Mouse (Mus musculus) midbrain, embryonic 15.5 days (tissue): Measurements from ENCODE around the gene Hadhb. TPM values are rescaled to one million over a fixed set of nuclear protein-coding genes. Genes with fewer than 3 reads are reported as not detected.

Experiments used
- ATAC-seq: fragments of 200-750 bp; cut with Nextera tagmentation; replicated peaks from 2 replicates; pipeline ENCODE4 v1.8.0; 2017; ENCODE audit warnings: moderate TSS enrichment
- H3K27ac ChIP-seq: fragments of 300-500 bp; sonication (generic); 2 replicates; pipeline ENCODE4 v1.5.1; 2015; ENCODE audit warnings: mild to moderate bottlenecking, inconsistent platforms
- H3K27me3 ChIP-seq: fragments of 300-500 bp; sonication (generic); replicated peaks from 2 replicates; pipeline ENCODE4 v1.6.1; 2015; ENCODE audit warnings: inconsistent platforms
- H3K36me3 ChIP-seq: fragments of 300-500 bp; sonication (generic); replicated peaks from 2 replicates; pipeline ENCODE4 v1.6.1; 2015; ENCODE audit warnings: inconsistent platforms
- H3K4me1 ChIP-seq: fragments of 300-500 bp; sonication (generic); 2 replicates; pipeline ENCODE4 v1.6.1; 2015; ENCODE audit warnings: inconsistent platforms
- H3K4me2 ChIP-seq: fragments of 300-500 bp; sonication (generic); 2 replicates; pipeline ENCODE4 v1.6.1; 2015; ENCODE audit warnings: inconsistent platforms, mild to moderate bottlenecking, moderate library complexity
- H3K4me3 ChIP-seq: fragments of 300-500 bp; sonication (generic); 2 replicates; pipeline ENCODE4 v1.5.1; 2015; ENCODE audit warnings: mild to moderate bottlenecking, inconsistent platforms
- H3K9ac ChIP-seq: fragments of 300-500 bp; sonication (generic); 2 replicates; pipeline ENCODE4 v1.6.1; 2015; ENCODE audit warnings: mild to moderate bottlenecking, inconsistent platforms
- H3K9me3 ChIP-seq: fragments of 300-500 bp; sonication (generic); 2 replicates; pipeline ENCODE4 v1.6.1; 2016; ENCODE audit warnings: inconsistent platforms
- WGBS: fragments of 180-500 bp; shearing (Covaris S2); methylation state at CpG from one replicate; pipeline ENCODE4 v1.1.7; 2015; ENCODE audit warnings: mixed read lengths; 5-methylcytosine and 5-hydroxymethylcytosine counted together
- polyA plus RNA-seq: library from polyadenylated mRNA; unstranded; fragments of >200 nt; fragmentation: Nextera tagmentation; extraction: Ambion mirVana; gene quantifications from 2 replicates; pipeline ENCODE4 v1.2.1, GENCODE M21; 2015

Gene Hadhb
- polyA plus RNA-seq, 1 experiment from 2014 or later = 49.6 TPM

DNA sequence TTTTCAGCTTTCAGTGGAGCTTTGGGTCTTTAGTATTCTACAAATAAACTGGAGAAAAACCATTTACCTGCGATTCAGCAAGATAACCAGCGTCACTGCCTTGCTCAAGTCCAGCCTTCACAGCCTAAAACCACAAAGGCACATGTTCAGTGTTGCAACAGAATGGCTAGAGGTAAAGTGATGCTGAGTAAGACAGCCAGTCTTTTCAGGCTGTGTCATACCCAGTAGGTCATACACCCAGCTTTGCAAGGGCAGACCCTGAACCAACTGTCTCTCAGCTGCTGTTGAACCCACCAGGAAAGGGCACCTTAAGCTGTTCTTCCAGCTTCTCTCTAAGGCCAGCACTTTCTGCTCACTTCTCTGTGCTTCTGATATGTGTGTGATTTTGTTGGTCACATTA, 22.9 kb upstream of the Hadhb start:
- Histone ChIP-seq H3K36me3 (peaks cover 63% of the 10 kb centered on the region), H3K27me3 (no peaks in the 10 kb centered on the region), H3K4me3 (no peak overlapping the region), H3K27ac (no peak overlapping the region), H3K9me3 (no peaks in the 10 kb centered on the region), H3K4me1 (no peaks in the 10 kb centered on the region), H3K4me2 (no peak overlapping the region), H3K9ac (no peak overlapping the region)
- ATAC-seq = no peak
- WGBS = 97% methylated on average over 2 of the region's 2 CpGs

DNA sequence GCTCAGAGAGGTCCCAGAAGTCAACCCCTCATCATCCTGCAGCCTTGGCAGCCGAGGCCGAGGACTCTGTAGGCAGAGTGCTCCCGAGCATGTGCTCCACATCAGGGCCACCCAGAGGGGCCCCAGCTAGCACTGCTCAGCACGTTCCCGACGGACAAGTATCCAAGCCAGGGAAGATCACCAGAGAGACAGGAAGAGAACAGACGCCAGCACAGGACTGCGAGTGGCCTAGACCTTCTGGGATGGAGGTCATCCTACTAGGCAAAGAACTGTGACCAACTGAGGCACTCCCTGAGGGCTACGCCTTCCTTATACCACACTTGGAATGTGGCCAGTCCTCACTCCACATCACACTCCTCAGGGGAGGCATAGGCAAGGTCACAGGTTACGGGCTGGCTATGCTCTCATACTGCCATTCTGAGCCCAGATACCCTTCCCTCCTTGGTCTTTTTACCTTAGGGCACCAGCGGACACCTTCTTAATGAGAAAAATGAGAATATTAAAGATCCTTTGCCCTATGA, 19.3 kb upstream of the Hadhb start:
- H3K36me3 ChIP-seq = peaks cover 53% of the 10 kb centered on the region

DNA sequence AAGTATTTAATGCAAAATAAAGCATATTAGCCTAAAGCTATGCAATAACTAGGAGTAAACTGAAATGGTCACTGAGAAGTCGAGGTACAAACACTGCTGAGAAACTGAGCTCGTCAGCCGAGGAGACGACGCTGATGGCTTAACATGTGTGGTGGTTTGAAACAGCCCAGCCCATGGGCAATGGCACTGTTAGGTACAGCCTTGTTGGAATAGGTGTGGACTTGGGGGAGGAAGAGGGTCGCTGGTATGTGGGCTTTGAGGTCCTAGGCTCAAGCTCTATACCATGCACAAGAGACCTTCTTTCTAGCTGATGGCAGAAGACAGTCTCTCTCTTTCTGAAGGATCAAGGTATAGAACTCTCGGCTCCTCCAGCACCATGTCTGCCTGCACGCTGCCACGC, 17.8 kb upstream of the Hadhb start:
- no peak overlapping the region for H3K27ac ChIP-seq
- no peaks in the 10 kb centered on the region for H3K27me3 ChIP-seq
- H3K36me3 ChIP-seq = peaks cover 48% of the 10 kb centered on the region
- WGBS = 94% methylated on average over 9 of the region's 9 CpGs
- no peak overlapping the region for H3K4me3 ChIP-seq
- ATAC-seq = no peak
- no peak overlapping the region for H3K9ac ChIP-seq
- no peaks in the 10 kb centered on the region for H3K9me3 ChIP-seq
- H3K4me2 ChIP-seq = no peak overlapping the region
- H3K4me1 ChIP-seq = no peaks in the 10 kb centered on the region

More for the DNA sequence above, 19.3 kb upstream of the Hadhb start:
- Histone ChIP-seq H3K4me3 (no peak overlapping the region), H3K9me3 (no peaks in the 10 kb centered on the region), H3K27me3 (no peaks in the 10 kb centered on the region), H3K4me1 (no peaks in the 10 kb centered on the region), H3K9ac (no peak overlapping the region), H3K27ac (no peak overlapping the region), H3K4me2 (no peak overlapping the region)
- WGBS = 92% methylated on average over 11 of the region's 11 CpGs
- ATAC-seq = no peak

DNA sequence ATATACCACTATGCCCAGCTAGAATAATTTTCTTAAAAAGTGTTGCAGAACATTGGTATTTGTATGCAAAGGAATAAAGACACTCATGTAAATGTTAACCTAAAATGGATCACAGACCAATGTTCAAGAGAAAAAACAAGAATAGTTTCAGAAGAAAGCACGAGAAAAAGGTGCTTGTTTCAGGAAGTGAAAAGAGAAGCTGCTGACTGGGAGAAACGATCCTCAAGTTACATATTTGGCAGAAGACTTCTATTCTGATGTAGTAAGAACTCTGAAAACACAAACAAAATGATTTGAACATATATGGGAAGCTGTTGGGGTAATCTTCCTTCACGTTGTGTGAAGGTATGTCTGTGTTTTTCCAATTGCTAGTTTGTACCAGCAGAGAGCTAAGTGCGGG, 16.9 kb upstream of the Hadhb start:
- 93% methylated on average over 4 of the region's 4 CpGs for WGBS
- peaks cover 52% of the 10 kb centered on the region for H3K36me3 ChIP-seq
- H3K27ac ChIP-seq = no peak overlapping the region
- no peaks in the 10 kb centered on the region for H3K4me1 ChIP-seq
- H3K4me3 ChIP-seq = no peak overlapping the region
- no peak overlapping the region for H3K4me2 ChIP-seq
- no peak for ATAC-seq
- no peaks in the 10 kb centered on the region for H3K9me3 ChIP-seq
- H3K27me3 ChIP-seq = no peaks in the 10 kb centered on the region
- no peak overlapping the region for H3K9ac ChIP-seq

DNA sequence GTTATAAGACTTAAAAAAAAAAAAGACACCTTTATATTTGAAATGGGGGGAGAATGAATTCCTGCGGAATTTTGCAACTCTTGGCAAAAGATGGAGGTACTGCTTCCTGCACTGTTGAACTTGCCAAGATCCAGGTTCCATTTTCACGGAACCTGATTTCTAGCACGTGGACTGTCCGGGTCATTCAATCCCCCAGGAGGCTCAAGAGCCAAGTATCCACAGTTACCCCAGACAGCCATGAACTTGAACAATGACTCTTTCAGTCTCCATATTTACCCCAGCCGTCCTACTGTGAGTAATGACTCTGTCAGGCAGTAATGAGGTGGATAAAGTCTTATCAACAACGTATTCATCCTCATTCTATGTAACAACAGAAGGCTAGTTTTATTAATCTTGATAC, 8.5 kb upstream of the Hadhb start:
- H3K9me3 ChIP-seq = no peaks in the 10 kb centered on the region
- H3K4me3 ChIP-seq = no peak overlapping the region
- H3K4me1 ChIP-seq = no peaks in the 10 kb centered on the region
- peaks cover 39% of the 10 kb centered on the region for H3K36me3 ChIP-seq
- WGBS = 92% methylated on average over 6 of the region's 6 CpGs
- ATAC-seq = no peak
- H3K27ac ChIP-seq = no peak overlapping the region
- no peak overlapping the region for H3K4me2 ChIP-seq
- H3K9ac ChIP-seq = no peak overlapping the region
- no peaks in the 10 kb centered on the region for H3K27me3 ChIP-seq

DNA sequence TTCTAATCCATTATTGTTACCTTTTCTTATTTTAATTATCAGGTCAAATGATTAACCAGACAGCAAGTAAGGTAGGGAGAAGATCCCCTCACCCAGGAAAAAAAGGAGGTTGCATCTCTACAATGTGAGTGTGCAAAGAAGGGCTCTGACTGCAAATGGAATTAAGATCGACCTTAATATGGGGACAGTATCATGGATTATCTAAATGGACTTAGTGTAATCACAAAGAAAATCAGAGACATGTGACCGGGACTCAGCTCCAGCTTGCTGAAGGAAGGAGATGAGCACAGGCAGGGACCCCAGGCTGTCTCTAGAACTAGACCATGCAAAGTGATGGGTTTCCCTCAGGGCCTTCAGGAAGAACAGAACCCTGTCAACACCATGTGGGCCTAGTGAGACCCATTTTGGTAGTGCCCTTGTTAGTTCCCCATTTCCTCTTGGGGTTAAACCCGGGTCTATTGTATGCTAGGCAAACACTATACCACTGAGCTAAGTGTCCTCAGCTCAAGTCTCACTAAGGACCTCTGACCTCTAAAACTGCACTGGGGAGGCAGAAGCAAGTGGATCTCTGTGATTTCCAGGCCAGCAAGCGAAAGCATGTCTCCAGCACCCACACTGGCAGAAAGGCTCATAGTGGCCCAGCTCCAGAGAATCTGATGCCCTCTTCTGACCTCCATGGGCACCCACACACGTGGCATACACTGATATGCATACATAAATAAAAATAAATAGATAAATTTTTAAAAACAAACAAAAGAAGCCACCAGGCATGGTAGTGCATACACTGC, 6.7 kb upstream of the Hadhb start:
- Histone ChIP-seq H3K4me1 (peaks cover 2% of the 10 kb centered on the region), H3K27ac (no peak overlapping the region), H3K27me3 (no peaks in the 10 kb centered on the region), H3K9ac (no peak overlapping the region), H3K4me3 (no peak overlapping the region), H3K9me3 (no peaks in the 10 kb centered on the region), H3K4me2 (no peak overlapping the region), H3K36me3 (peaks cover 27% of the 10 kb centered on the region)
- 87% methylated on average over 5 of the region's 5 CpGs for WGBS
- no peak for ATAC-seq

DNA sequence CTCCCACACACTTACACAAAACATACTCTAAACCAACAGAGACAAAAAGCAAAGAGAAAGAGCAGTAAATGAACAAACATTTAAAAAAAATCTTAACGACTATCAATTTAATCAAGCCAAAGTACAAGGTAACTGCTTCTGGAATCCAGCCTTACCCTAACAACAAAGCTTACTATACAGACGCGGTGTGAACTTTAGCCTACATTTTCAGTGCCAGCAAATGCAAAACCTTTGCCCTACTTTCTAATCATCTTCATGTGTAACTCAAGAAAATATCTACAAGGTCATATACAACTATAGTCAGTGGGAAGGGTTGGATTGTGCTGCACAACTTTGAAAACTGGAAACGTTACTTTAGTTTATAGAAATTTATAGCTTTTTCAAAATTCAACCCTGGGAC, 3.0 kb upstream of the Hadhb start:
- Histone ChIP-seq H3K27me3 (no peaks in the 10 kb centered on the region), H3K9ac (no peak overlapping the region), H3K4me1 (peaks cover 23% of the 10 kb centered on the region), H3K9me3 (no peaks in the 10 kb centered on the region), H3K36me3 (no peaks in the 10 kb centered on the region), H3K4me3 (no peak overlapping the region), H3K27ac (no peak overlapping the region), H3K4me2 (no peak overlapping the region)
- 76% methylated on average over 4 of the region's 4 CpGs for WGBS
- no peak for ATAC-seq

DNA sequence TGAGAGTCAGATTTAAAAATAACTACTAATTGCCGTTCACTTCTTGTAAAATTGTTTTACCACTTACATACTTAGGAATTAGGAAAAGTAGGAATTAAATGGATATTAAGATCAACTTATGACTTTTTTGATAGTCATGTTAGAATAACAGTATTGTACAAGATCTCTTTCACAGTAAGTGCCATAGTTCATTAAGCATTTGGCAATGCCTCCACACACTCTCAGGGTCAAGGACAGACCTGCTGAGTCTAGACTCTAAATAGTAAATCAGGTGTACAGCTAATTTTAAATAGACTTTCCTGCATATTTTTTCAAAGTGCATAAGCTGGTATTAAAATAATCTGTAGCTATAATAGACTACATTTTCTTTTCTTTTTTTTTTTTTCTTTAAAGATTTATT, 2.6 kb upstream of the Hadhb start:
- no peaks in the 10 kb centered on the region for H3K36me3 ChIP-seq

DNA sequence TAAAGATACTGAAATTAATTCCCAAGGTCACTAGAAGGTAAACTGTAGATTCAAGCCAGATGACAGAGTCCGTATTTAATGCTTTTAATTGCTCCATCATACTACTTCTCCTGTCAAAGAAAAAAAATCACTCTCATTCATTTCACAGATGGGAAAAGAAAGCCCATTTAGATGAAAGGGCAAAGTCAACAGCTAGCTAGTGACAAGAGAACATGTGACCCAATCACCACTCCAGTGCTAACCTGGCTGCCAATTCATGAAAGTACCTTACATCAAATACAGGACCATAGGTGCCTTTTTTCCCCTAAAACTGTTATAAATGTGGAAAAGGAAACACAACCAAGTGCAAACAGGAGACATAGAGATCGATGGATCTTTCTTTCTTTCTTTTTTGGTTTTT, 1.8 kb upstream of the Hadhb start:
- H3K4me3 ChIP-seq = no peak overlapping the region
- WGBS = 83% methylated on average over 2 of the region's 2 CpGs
- H3K36me3 ChIP-seq = no peaks in the 10 kb centered on the region
- peaks cover 23% of the 10 kb centered on the region for H3K4me1 ChIP-seq
- H3K9me3 ChIP-seq = no peaks in the 10 kb centered on the region
- ATAC-seq = no peak
- no peak overlapping the region for H3K27ac ChIP-seq
- H3K4me2 ChIP-seq = no peak overlapping the region; the same call in 1 of the 2 replicates
- no peaks in the 10 kb centered on the region for H3K27me3 ChIP-seq
- no peak overlapping the region for H3K9ac ChIP-seq

More for the DNA sequence above, 2.6 kb upstream of the Hadhb start:
- Histone ChIP-seq H3K27me3 (no peaks in the 10 kb centered on the region), H3K4me1 (peaks cover 23% of the 10 kb centered on the region), H3K9me3 (no peaks in the 10 kb centered on the region), H3K4me2 (no peak overlapping the region), H3K4me3 (no peak overlapping the region), H3K9ac (no peak overlapping the region), H3K27ac (no peak overlapping the region)
- WGBS = 90% methylated on average over 1 of the region's 1 CpGs
- ATAC-seq = no peak

DNA sequence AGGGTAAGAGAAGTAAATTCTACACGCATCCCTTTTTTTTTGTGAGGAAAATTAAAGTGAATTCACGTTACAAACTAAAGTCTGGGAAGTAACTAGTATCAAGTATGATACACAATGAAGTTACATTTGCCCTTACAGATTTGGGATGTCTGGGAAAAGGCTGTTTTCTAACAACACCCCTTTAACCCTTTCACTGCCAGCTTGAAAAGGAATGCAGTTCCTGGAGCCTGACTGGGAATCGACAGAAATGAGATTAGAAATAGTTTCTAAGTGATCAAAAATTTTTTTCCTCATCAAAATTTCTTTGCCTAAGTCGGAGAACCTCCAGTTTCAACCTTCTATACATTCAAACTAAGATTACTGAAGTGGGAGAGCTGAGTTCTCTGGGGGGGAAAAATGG, 1.0 kb upstream of the Hadhb start:
- Histone ChIP-seq H3K36me3 (no peaks in the 10 kb centered on the region), H3K9ac (peak overlapping the region; percentile 85), H3K27ac (no peak overlapping the region), H3K4me1 (peaks cover 23% of the 10 kb centered on the region), H3K4me2 (peak overlapping the region; percentile 80), H3K27me3 (no peaks in the 10 kb centered on the region), H3K9me3 (no peaks in the 10 kb centered on the region), H3K4me3 (peak overlapping the region; percentile 93)
- ATAC-seq = no peak
- 20% methylated on average over 4 of the region's 4 CpGs for WGBS

DNA sequence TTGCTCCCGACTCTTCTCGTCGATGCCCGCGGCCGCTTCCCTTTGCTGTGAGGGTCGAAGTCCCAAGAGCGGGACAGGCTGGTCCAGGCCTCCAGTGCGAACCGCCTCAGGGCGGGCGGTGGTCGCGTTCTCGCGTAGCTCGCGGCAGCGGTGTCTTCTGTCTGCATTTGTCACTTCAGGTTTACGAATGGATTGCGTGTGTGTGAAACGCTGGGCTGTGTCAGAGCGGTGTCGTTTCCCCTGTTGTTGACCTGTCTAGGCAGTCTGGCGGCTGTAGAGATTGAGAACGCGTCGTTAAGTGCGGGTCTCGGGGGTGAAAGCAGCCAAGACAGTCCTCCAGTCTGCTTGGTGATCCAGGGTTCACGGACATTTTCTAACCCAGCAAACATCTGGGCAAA, 346 bp downstream of the Hadhb start:
- Histone ChIP-seq H3K4me2 (peak overlapping the region; percentile 80), H3K4me1 (peaks cover 23% of the 10 kb centered on the region), H3K36me3 (no peaks in the 10 kb centered on the region), H3K27me3 (no peaks in the 10 kb centered on the region), H3K9me3 (no peaks in the 10 kb centered on the region), H3K27ac (peak overlapping the region; percentile 91), H3K9ac (peak overlapping the region; percentile 85), H3K4me3 (peak overlapping the region; percentile 93)
- peak; percentile 82 for ATAC-seq
- WGBS = 0% methylated on average over 31 of the region's 31 CpGs

DNA sequence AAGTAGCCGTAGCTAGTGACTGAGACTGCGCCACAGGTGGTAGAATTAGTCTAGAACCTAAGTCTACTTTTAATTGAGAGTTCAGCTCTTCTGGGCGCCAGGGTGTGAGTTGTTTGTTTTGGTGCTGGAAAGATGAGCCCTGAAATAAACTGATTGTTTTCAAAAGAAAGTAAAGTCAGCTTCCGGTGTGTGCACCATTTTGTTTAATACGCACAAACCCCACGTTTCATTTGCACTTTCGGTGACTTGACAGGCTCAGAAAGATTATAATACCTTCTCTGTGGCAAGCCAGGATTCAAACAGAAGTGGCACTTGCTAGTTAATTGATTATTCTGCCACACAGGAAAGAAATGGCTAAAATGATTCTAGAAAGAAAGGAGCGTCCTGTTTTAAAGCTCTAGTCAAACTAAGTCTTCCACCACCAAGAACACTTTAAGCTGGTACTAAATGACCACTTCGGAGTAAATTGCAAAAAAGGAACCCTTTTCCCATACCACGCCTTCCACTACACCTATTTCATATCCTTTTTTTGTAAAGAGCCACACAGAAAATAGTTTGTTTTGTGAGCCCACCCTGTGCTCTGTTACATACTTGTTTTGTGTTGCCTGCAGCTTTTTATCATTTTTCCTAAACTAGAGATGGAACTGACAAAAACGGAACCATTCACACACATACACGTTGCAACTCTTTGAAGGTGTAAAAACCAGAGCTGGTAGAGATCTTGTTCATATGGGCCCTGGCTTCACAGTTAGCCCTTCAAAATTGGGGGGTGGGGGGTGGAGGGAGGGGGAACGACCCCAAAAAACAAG, 977 bp downstream of the Hadhb start:
- Histone ChIP-seq H3K36me3 (no peaks in the 10 kb centered on the region), H3K4me2 (peak overlapping the region; percentile 80), H3K4me1 (peaks cover 23% of the 10 kb centered on the region), H3K9ac (peak overlapping the region; percentile 85), H3K9me3 (no peaks in the 10 kb centered on the region), H3K27me3 (no peaks in the 10 kb centered on the region), H3K4me3 (peak overlapping the region; percentile 93), H3K27ac (peak overlapping the region; percentile 91)
- WGBS = 36% methylated on average over 13 of the region's 13 CpGs
- no peak for ATAC-seq
